ENCODE assay signal across 8 mouse cellular contexts in the genomic region with DNA sequence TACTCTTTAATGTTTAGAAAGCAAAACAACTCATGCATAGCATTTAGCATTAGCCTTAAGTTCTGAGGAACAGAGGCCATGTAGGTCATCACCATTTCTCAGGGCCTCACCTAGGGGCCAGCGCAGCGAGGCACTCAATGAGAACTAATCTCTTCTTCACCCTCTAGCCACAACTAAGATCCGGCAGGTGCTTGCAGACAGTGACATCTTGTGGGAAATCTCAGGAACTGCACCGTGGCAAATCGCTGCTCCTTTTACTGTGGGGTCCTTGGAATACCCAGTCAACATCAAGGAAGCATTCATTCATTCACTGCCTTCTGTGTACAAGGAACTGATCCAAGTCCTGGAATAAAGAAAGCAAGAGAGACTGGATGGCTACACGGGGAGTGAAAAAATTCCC. TPM values are rescaled to one million over a fixed set of nuclear protein-coding genes. Genes with fewer than 3 reads are reported as not detected.
A peak's percentile ranks its signal among the peaks of the same experiment; 100 is the strongest.
DNase-seq lines count a peak whose midpoint lies in the region; TF ChIP-seq lines count a peak whose summit lies in the region.

No protein-coding gene starts in this region.

- no peak overlapping the region for H3K27ac ChIP-seq in CH12.LX (ENCODE audit: insufficient read depth, low read depth)

- no peak for TF ChIP-seq POLR2A in CH12.LX (IDR thresholded peaks at IDR 0.05; ENCODE audit: low read depth, low read length)

- DNase-seq in CH12.LX (ENCODE audit: extremely low read depth) (peak; percentile 76), adipocyte (ENCODE audit: low spot score) (peak; percentile 70)
- peak; percentile 87 for DNase-seq in embryo, embryonic 10 days (ENCODE audit: low spot score)
- peak; percentile 49 to 60 for DNase-seq in heart, adult 9 months (ENCODE audit: low spot score in 2 of 2)
- DNase-seq in layer of hippocampus, adult 18-20 months (ENCODE audit: low spot score in 2 of 2) = peak; percentile 74 to 86
- peak; percentile 67 for DNase-seq in lung, postnatal 25 days (ENCODE audit: low spot score)
- peak; percentile 89 for DNase-seq in retina, postnatal 1 day
- DNase-seq in urinary bladder, postnatal 36 days (ENCODE audit: low spot score in 2 of 2) = peak; percentile 44 to 56

- H3K27me3 ChIP-seq in CH12.LX (replicated peaks) = peaks cover 39% of the 10 kb centered on the region

- H3K9me3 ChIP-seq in CH12.LX (replicated peaks; ENCODE audit: low read length) = peaks cover 5% of the 10 kb centered on the region

- peak; percentile 100 for TF ChIP-seq RAD21 in CH12.LX (IDR thresholded peaks at IDR 0.05; ENCODE audit: low read depth, low read length)

- no peak overlapping the region for H3K9ac ChIP-seq in CH12.LX (ENCODE audit: insufficient read depth, low read depth)

- peaks cover 11 to 19% of the 10 kb centered on the region in 2 experiments for H3K4me1 ChIP-seq in CH12.LX (ENCODE audit: control insufficient read depth in 1 of 2, insufficient read depth in 2 of 2)

- no peaks in the 10 kb centered on the region for H3K36me3 ChIP-seq in CH12.LX (replicated peaks in 1 of 2; ENCODE audit: control insufficient read depth in 1 of 2, insufficient read depth in 1 of 2, low read length in 1 of 2)

- TF ChIP-seq EP300 in CH12.LX (IDR thresholded peaks at IDR 0.05; ENCODE audit: low read length) = no peak

- in situ Hi-C loops in CH12.LX (cut with MboI; ENCODE audit: low pct_ligation_motif_present, low pct_unique_long_range_greater_than_20kb, low sequenced_read_pairs) = loop anchor here (5.0 kb wide), 2 partner anchors 45 to 135 kb away; partner anchors contain the start of gene Srcin1

- no peak overlapping the region for H3K4me3 ChIP-seq in CH12.LX (replicated peaks in 1 of 3; ENCODE audit: low read depth in 2 of 3, low read length in 2 of 3, poor library complexity in 1 of 3)

- H3K79me2 ChIP-seq in CH12.LX (replicated peaks; ENCODE audit: control insufficient read depth, extremely low read depth, insufficient read depth, poor library complexity, severe bottlenecking) = no peaks in the 10 kb centered on the region

- TF ChIP-seq CTCF in CH12.LX (conservative IDR thresholded peaks at IDR 0.05 in 1 of 2, IDR thresholded peaks at IDR 0.05 in 1 of 2; ENCODE audit: low read depth in 2 of 2, low read length in 2 of 2) = peak; percentile 99 to 100

- dilution Hi-C loops in CH12.LX (cut with MboI; ENCODE audit: extremely low pct_ligation_motif_present, extremely low pct_unique_long_range_greater_than_20kb, low sequenced_read_pairs) = no loop called here

- 0 out of 2 replicates have a peak overlapping the region, but pooled peaks have one; percentile 80 for H3K4me2 ChIP-seq in CH12.LX (ENCODE audit: insufficient read depth, low read depth, poor library complexity, severe bottlenecking)

TF ChIP-seq in CH12.LX, 34 proteins besides CTCF, POLR2A, EP300 and RAD21:
- TF ChIP-seq HCFC1 (IDR thresholded peaks at IDR 0.05; ENCODE audit: low read depth, low read length) (no peak), TBP (conservative IDR thresholded peaks at IDR 0.05; ENCODE audit: low read depth, low read length) (no peak), JUND (conservative IDR thresholded peaks at IDR 0.05; ENCODE audit: low read depth, low read length) (peak; percentile 40; the same call in 1 of the 2 replicates), SIN3A (IDR thresholded peaks at IDR 0.05; ENCODE audit: low read length) (no peak; the same call in 1 of the 2 replicates), MEF2A (IDR thresholded peaks at IDR 0.05; ENCODE audit: borderline replicate concordance, low read depth, low read length) (peak; percentile 54; the same call in 1 of the 2 replicates), MYC (IDR thresholded peaks at IDR 0.05; ENCODE audit: low read depth, low read length) (peak; percentile 44; the same call in 1 of the 2 replicates), NRF1 (IDR thresholded peaks at IDR 0.05; ENCODE audit: low read depth, low read length) (peak; percentile 58), SMC3 (IDR thresholded peaks at IDR 0.05; ENCODE audit: low read depth, low read length) (peak; percentile 99), JUN (IDR thresholded peaks at IDR 0.05; ENCODE audit: insufficient read depth, low read depth, low read length) (no peak), POLR2AphosphoS2 (IDR thresholded peaks at IDR 0.05; ENCODE audit: low read depth, low read length) (no peak), MAZ (IDR thresholded peaks at IDR 0.05; ENCODE audit: low read depth, low read length) (peak; percentile 23; the same call in 1 of the 2 replicates), MXI1 (IDR thresholded peaks at IDR 0.05; ENCODE audit: low read depth, low read length) (no peak), ZKSCAN1 (IDR thresholded peaks at IDR 0.05; ENCODE audit: borderline replicate concordance, low read depth, low read length) (no peak), USF2 (conservative IDR thresholded peaks at IDR 0.05; ENCODE audit: low read depth, low read length) (no peak), MAX (IDR thresholded peaks at IDR 0.05; ENCODE audit: low read length) (no peak), ZNF384 (IDR thresholded peaks at IDR 0.05; ENCODE audit: low read depth, low read length) (no peak), NELFE (IDR thresholded peaks at IDR 0.05; ENCODE audit: low read depth, low read length) (peak; percentile 48; the same call in 1 of the 2 replicates), ELF1 (IDR thresholded peaks at IDR 0.05; ENCODE audit: low read depth, low read length) (peak; percentile 47; the same call in 1 of the 2 replicates), ZMIZ1 (IDR thresholded peaks at IDR 0.05; ENCODE audit: low read depth, low read length) (no peak), USF1 (IDR thresholded peaks at IDR 0.05; ENCODE audit: low read depth, low read length) (no peak), ETS1 (conservative IDR thresholded peaks at IDR 0.05; ENCODE audit: low read depth, low read length) (no peak), IRF4 (IDR thresholded peaks at IDR 0.05; ENCODE audit: low read depth, low read length) (peak; percentile 73), TCF12 (IDR thresholded peaks at IDR 0.05; ENCODE audit: low read depth, low read length) (no peak), E2F4 (IDR thresholded peaks at IDR 0.05; ENCODE audit: insufficient replicate concordance, low read depth, low read length) (no peak), CHD1 (IDR thresholded peaks at IDR 0.05; ENCODE audit: low read depth, low read length) (no peak), GABPA (IDR thresholded peaks at IDR 0.05; ENCODE audit: insufficient replicate concordance, low read depth, low read length) (no peak), RCOR1 (conservative IDR thresholded peaks at IDR 0.05; ENCODE audit: low read depth, low read length) (no peak), KAT2A (IDR thresholded peaks at IDR 0.05; ENCODE audit: insufficient replicate concordance, low read length) (no peak), PAX5 (IDR thresholded peaks at IDR 0.05; ENCODE audit: low read length) (no peak), MAFK (IDR thresholded peaks at IDR 0.05; ENCODE audit: insufficient replicate concordance, low read length) (0 out of 2 replicates have a peak, but pooled peaks have one; percentile 25), CHD2 (IDR thresholded peaks at IDR 0.05; ENCODE audit: low read length) (no peak), ZC3H11A (IDR thresholded peaks at IDR 0.05; ENCODE audit: low read depth, low read length) (peak; percentile 95), UBTF (IDR thresholded peaks at IDR 0.05; ENCODE audit: low read depth, low read length) (no peak), BHLHE40 (IDR thresholded peaks at IDR 0.05; ENCODE audit: low read depth, low read length) (no peak)
TF ChIP-seq in CH12.LX: peak in this region for 11.

RNA-seq across cellular contexts. Expression of gene Epop, which starts 7.1 kb away (rescaled TPM):
- total RNA-seq in CH12.LX (2012; rRNA removed) = 4.2 and 5.0 TPM in 2 replicates
- 1.7 and 2.1 TPM in 2 replicates for total RNA-seq in CH12.LX (2014; rRNA removed)
- 8.3 and 8.4 TPM in 2 replicates for polyA plus RNA-seq in CH12.LX (2012; ENCODE audit: insufficient read length, low read depth)
- total RNA-seq in layer of hippocampus, adult 18-20 months (2021) = 10 to 100 TPM; 46.1 to 48.8 TPM

RNA-seq across cellular contexts. Expression of gene Mllt6, which starts 40.8 kb away (rescaled TPM):
- 50.7 and 55.6 TPM in 2 replicates for total RNA-seq in CH12.LX (2012; rRNA removed)
- 24.3 and 25.3 TPM in 2 replicates for total RNA-seq in CH12.LX (2014; rRNA removed)
- polyA plus RNA-seq in CH12.LX (2012; ENCODE audit: insufficient read length, low read depth) = 38.3 and 43.0 TPM in 2 replicates
- total RNA-seq in layer of hippocampus, adult 18-20 months (2021) = 100 to 1,000 TPM; 122 to 137 TPM

RNA-seq across cellular contexts. Expression of gene Srcin1, which starts 46.5 kb away (rescaled TPM):
- total RNA-seq in CH12.LX (2012; rRNA removed) (0.08 TPM in 2 replicates), CH12.LX (2014; rRNA removed) (not detected in 2 replicates)
- 0.09 and 0.12 TPM in 2 replicates for polyA plus RNA-seq in CH12.LX (2012; ENCODE audit: insufficient read length, low read depth)
- 100 to 1,000 TPM; 218 to 221 TPM for total RNA-seq in layer of hippocampus, adult 18-20 months (2021)

Comparison
In these comparisons a context has a peak if more than half of its experiments do, and no peak if none do; other contexts are left out.
1. RNA of gene Epop, which starts 7.1 kb away (total RNA-seq): 46.1 to 48.8 TPM in layer of hippocampus, adult 18-20 months; 1.7 to 5.0 TPM in CH12.LX; every median in the first group is over 4 times any median in the second.
2. RNA of gene Srcin1, which starts 46.5 kb away (total RNA-seq): 218 to 221 TPM in layer of hippocampus, adult 18-20 months; 0.08 TPM in CH12.LX; every median in the first group is over 100 times any median in the second.
3. Peak in every context shown above with its lines, with median percentiles within 50 percentile points of each other: DNase-seq.